ENCODE assay signal across 11 mouse cellular contexts in genomic region chr15:101135405-101135804, GRCm38 (mm10). TPM values are rescaled to one million over a fixed set of nuclear protein-coding genes. Genes with fewer than 3 reads are reported as not detected.
DNase-seq lines count a peak whose midpoint lies in the region; ATAC-seq and TF ChIP-seq lines count a peak whose summit lies in the region.
"Had no signal": no experiment of that assay in that cellular context is flagged by ENCODE, and none has a peak within 500 bp of the region (broad histone marks: within the 10 kb centered on the region; RNA-seq: fewer than 3 reads in every experiment).

No protein-coding gene starts in this region.

- intact Hi-C loops in left cerebral cortex, adult 2 months (cut with DNase I), result no loop called here
- intact Hi-C loops in left cerebral cortex, postnatal 4 days (cut with DNase I), result no loop called here

- ATAC-seq in activated CD4-positive, CD25-positive, alpha-beta regulatory T cell, adult 4 months, result no peak

- TF ChIP-seq POLR2A in small intestine, adult 2 months (IDR thresholded peaks at IDR 0.05; ENCODE audit: low read depth, low read length), result no peak

- H3K4me3 ChIP-seq in left cerebral cortex, adult 2 months, result peak overlapping the region; percentile 10; the same call in 1 of the 2 replicates
- peak overlapping the region; percentile 47 for H3K4me3 ChIP-seq in embryonic facial prominence, embryonic 10.5 days
- H3K4me3 ChIP-seq in small intestine, adult 2 months (ENCODE audit: low read depth, low read length), result peak overlapping the region; percentile 54

- H3K9me3 ChIP-seq in embryonic facial prominence, embryonic 10.5 days, result no peaks in the 10 kb centered on the region

- H3K27me3 ChIP-seq in embryonic facial prominence, embryonic 10.5 days (replicated peaks; ENCODE audit: low read depth, poor library complexity, severe bottlenecking), result peaks cover 13% of the 10 kb centered on the region
- 0 out of 2 replicates have a peak, but pooled peaks cover 2% of the 10 kb centered on the region for H3K27me3 ChIP-seq in small intestine, adult 2 months (ENCODE audit: control insufficient read depth, insufficient read depth, low read length)

- WGBS in embryonic facial prominence, embryonic 10.5 days, result 61% methylated on average over 8 of the region's 8 CpGs
- WGBS in small intestine, adult 2 months, result 53% methylated on average over 8 of the region's 8 CpGs

- peaks cover 8% of the 10 kb centered on the region for H3K36me3 ChIP-seq in embryonic facial prominence, embryonic 10.5 days (replicated peaks)
- H3K36me3 ChIP-seq in small intestine, adult 2 months (ENCODE audit: control insufficient read depth, insufficient read depth, low read length), result peaks cover 3% of the 10 kb centered on the region; the same call in 1 of the 2 replicates

- no peak for TF ChIP-seq CTCF in left cerebral cortex, adult 2 months (IDR thresholded peaks at IDR 0.05)
- TF ChIP-seq CTCF in small intestine, adult 2 months (IDR thresholded peaks at IDR 0.05; ENCODE audit: extremely low read depth, insufficient read length, insufficient replicate concordance, low read depth, low read length), result no peak

- no peak for DNase-seq in left cerebral cortex, adult 2 months (ENCODE audit: extremely low spot score in 1 of 2, low spot score in 2 of 2)
- DNase-seq in left cerebral cortex, postnatal 4 days, result no peak
- DNase-seq in embryonic facial prominence, embryonic 10.5 days (ENCODE audit: low spot score), result no peak
- peak; percentile 29 for DNase-seq in induced T-regulatory cell, adult 2 months (ENCODE audit: low read depth)
- DNase-seq in right cerebral cortex, postnatal 25 days, result no peak
- DNase-seq: cerebellum, adult 11-12 months; spleen, adult 18-20 months had no signal

- H3K4me1 ChIP-seq in embryonic facial prominence, embryonic 10.5 days, result peaks cover 66% of the 10 kb centered on the region
- H3K4me1 ChIP-seq in small intestine, adult 2 months (ENCODE audit: control insufficient read depth, insufficient read depth, insufficient read length, low read length), result peaks cover 14% of the 10 kb centered on the region

- H3K27ac ChIP-seq in left cerebral cortex, adult 2 months, result peak overlapping the region; percentile 11; the same call in 1 of the 2 replicates
- H3K27ac ChIP-seq in embryonic facial prominence, embryonic 10.5 days (replicated peaks), result peak overlapping the region; percentile 82
- H3K27ac ChIP-seq in small intestine, adult 2 months (ENCODE audit: insufficient read depth, low read depth, low read length), result peak overlapping the region; percentile 57; the same call in 1 of the 2 replicates

RNA-seq across cellular contexts. Expression of gene Acvrl1, which starts 7.1 kb away (rescaled TPM):
- 10 to 100 TPM; 13.8 to 15.1 TPM for total RNA-seq in left cerebral cortex, adult 2 months (2021)
- total RNA-seq in left cerebral cortex, postnatal 4 days (2021), result 1 to 10 TPM; 8.4 to 9.7 TPM
- polyA plus RNA-seq in embryonic facial prominence, embryonic 10.5 days (2016; fragmentation: Nextera tagmentation; extraction: Ambion mirVana), result 10.3 and 10.6 TPM in 2 replicates
- polyA plus RNA-seq in small intestine, adult 2 months (2012; rRNA removed), result 19.6 and 35.5 TPM in 2 replicates
- polyA plus RNA-seq in activated CD4-positive, CD25-positive, alpha-beta regulatory T cell, adult 4 months (2017; shearing (Covaris generic)), result 1 to 10 TPM; 1.6 to 2.7 TPM

RNA-seq across cellular contexts. Expression of gene Ankrd33, which starts 19.9 kb away (rescaled TPM):
- not detected for total RNA-seq in left cerebral cortex, adult 2 months (2021)
- total RNA-seq in left cerebral cortex, postnatal 4 days (2021), result not detected
- 0.10 TPM in 1 of 2 replicates, not detected in the other for polyA plus RNA-seq in embryonic facial prominence, embryonic 10.5 days (2016; fragmentation: Nextera tagmentation; extraction: Ambion mirVana)
- not detected in 2 replicates for polyA plus RNA-seq in small intestine, adult 2 months (2012; rRNA removed)
- polyA plus RNA-seq in activated CD4-positive, CD25-positive, alpha-beta regulatory T cell, adult 4 months (2017; shearing (Covaris generic)), result not detected
- total RNA-seq: layer of hippocampus, postnatal 10 days; monocyte, adult 5-6 weeks had no signal

RNA-seq across cellular contexts. Expression of gene Acvr1b, which starts 38.5 kb away (rescaled TPM):
- total RNA-seq in left cerebral cortex, adult 2 months (2021), result 100 to 1,000 TPM; 102 to 114 TPM
- total RNA-seq in left cerebral cortex, postnatal 4 days (2021), result 10 to 100 TPM; 96.1 to 98.6 TPM
- polyA plus RNA-seq in embryonic facial prominence, embryonic 10.5 days (2016; fragmentation: Nextera tagmentation; extraction: Ambion mirVana), result 5.5 and 6.2 TPM in 2 replicates
- 21.5 and 46.0 TPM in 2 replicates for polyA plus RNA-seq in small intestine, adult 2 months (2012; rRNA removed)
- polyA plus RNA-seq in activated CD4-positive, CD25-positive, alpha-beta regulatory T cell, adult 4 months (2017; shearing (Covaris generic)), result 1 to 10 TPM; 3.5 to 3.6 TPM

RNA-seq across cellular contexts. Expression of gene Fignl2, which starts 57.0 kb away (rescaled TPM):
- 1 to 10 TPM; 1.2 to 1.4 TPM for total RNA-seq in left cerebral cortex, adult 2 months (2021)
- 1 to 10 TPM in 1 of 2 experiments, under 1 TPM in 1; 0.70 to 1.0 TPM for total RNA-seq in left cerebral cortex, postnatal 4 days (2021)
- polyA plus RNA-seq in embryonic facial prominence, embryonic 10.5 days (2016; fragmentation: Nextera tagmentation; extraction: Ambion mirVana), result 1.2 and 1.7 TPM in 2 replicates
- 2.9 and 7.8 TPM in 2 replicates for polyA plus RNA-seq in small intestine, adult 2 months (2012; rRNA removed)
- not detected for polyA plus RNA-seq in activated CD4-positive, CD25-positive, alpha-beta regulatory T cell, adult 4 months (2017; shearing (Covaris generic))

Comparison
In these comparisons a context has a peak if more than half of its experiments do, and no peak if none do; other contexts are left out.
1. H3K27ac ChIP-seq: peak in every context shown above with its lines; median percentile 82 in embryonic facial prominence, embryonic 10.5 days; 57 in small intestine, adult 2 months; 11 in left cerebral cortex, adult 2 months.